Mouse (Mus musculus) forebrain, embryonic 14.5 days (tissue): ENCODE results near the gene Grk1. TPM values are rescaled to one million over a fixed set of nuclear protein-coding genes. Genes with fewer than 3 reads are reported as not detected.

ENCODE experiments used
- ATAC-seq: fragments of 200-750 bp; cut with Nextera tagmentation; 2 replicates; pipeline ENCODE4 v1.8.0; 2017; ENCODE audit warnings: mild to moderate bottlenecking, moderate library complexity
- DNase-seq: peaks from one replicate; pipeline ENCODE4 v3.0.0-alpha.2; 2015; ENCODE audit warnings: low spot score
- H3K27ac ChIP-seq: fragments of 300-500 bp; sonication (generic); 2 replicates; pipeline ENCODE4 v1.5.1; 2014; ENCODE audit warnings: low read depth, mild to moderate bottlenecking, control low read depth, low read length, moderate library complexity
- H3K27me3 ChIP-seq: fragments of 300-500 bp; sonication (generic); replicated peaks from 2 replicates; pipeline ENCODE4 v1.6.1; 2014; ENCODE audit warnings: low read length, control low read depth, mixed read lengths; ENCODE audit not compliant: control insufficient read depth, insufficient read depth
- H3K36me3 ChIP-seq: fragments of 300-500 bp; sonication (generic); 2 replicates; pipeline ENCODE4 v1.6.1; 2014; ENCODE audit warnings: low read length, control low read depth; ENCODE audit not compliant: control insufficient read depth, insufficient read depth
- H3K4me1 ChIP-seq: fragments of 300-500 bp; sonication (generic); 2 replicates; pipeline ENCODE4 v1.6.1; 2014; ENCODE audit warnings: antibody characterized with exemption, low read length, control low read depth; ENCODE audit not compliant: control insufficient read depth, insufficient read depth
- H3K4me2 ChIP-seq: fragments of 300-500 bp; sonication (generic); 2 replicates; pipeline ENCODE4 v1.6.1; 2014; ENCODE audit warnings: mild to moderate bottlenecking, control low read depth, low read length
- H3K4me3 ChIP-seq: fragments of 300-500 bp; sonication (generic); 2 replicates; pipeline ENCODE4 v1.5.1; 2014; ENCODE audit warnings: low read depth, low read length, control low read depth
- H3K9ac ChIP-seq: fragments of 300-500 bp; sonication (generic); 2 replicates; pipeline ENCODE4 v1.6.1; 2014; ENCODE audit warnings: mild to moderate bottlenecking, low read length, control low read depth, moderate library complexity
- H3K9me3 ChIP-seq: fragments of 300-500 bp; sonication (generic); replicated peaks from 2 replicates; pipeline ENCODE4 v1.6.1; 2016; ENCODE audit warnings: low read length, control low read depth, mixed read lengths; ENCODE audit not compliant: control insufficient read depth
- WGBS: fragments of 180-500 bp; shearing (Covaris S2); extraction: QIAGEN DNeasy Blood & Tissue Kit; methylation state at CpG from one replicate; pipeline ENCODE4 v1.1.7; 2014; 5-methylcytosine and 5-hydroxymethylcytosine counted together
- polyA plus RNA-seq: library from polyadenylated mRNA; unstranded; fragments of >200 nt; fragmentation: Nextera tagmentation; extraction: Ambion mirVana; gene quantifications from 2 replicates; pipeline ENCODE4 v1.2.1, GENCODE M21; 2014

The Grk1 gene
- polyA plus RNA-seq, 1 experiment from 2014 or later = 0.04 TPM

DNA sequence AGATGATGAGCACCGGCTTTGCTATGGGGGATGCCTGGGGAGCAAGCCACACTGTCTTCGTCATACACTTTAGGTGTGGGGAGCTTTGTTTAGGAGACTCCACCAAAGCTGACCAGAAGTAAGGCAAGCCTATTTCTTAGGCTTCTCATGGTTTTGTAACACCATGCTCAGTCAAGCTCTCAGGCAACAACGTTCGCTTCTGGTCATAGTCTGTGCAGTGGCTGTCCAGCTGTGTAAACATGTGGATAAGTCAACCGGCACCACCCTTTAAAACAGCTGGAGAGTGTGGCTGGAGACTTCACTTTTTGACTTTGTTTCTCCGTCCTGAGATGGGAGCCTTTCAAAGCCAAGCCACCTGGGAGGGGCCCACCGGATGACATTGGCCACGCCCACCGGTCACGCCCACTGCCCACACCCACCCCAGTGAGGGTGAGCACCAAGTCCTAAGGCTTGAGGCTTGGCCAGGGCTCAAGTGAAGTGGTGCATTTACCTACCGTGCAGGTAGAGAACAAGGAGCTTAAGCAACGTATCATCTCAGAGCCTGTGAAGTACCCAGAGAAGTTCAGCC is 9.0 kb downstream of the Grk1 start:
- Histone ChIP-seq H3K4me1 (no peaks in the 10 kb centered on the region), H3K9ac (no peak overlapping the region), H3K4me3 (no peak overlapping the region), H3K36me3 (no peaks in the 10 kb centered on the region), H3K9me3 (no peaks in the 10 kb centered on the region), H3K27ac (no peak overlapping the region), H3K4me2 (no peak overlapping the region), H3K27me3 (no peaks in the 10 kb centered on the region)
- 56% methylated on average over 12 of the region's 12 CpGs for WGBS
- no peak for ATAC-seq
- no peak for DNase-seq

DNA sequence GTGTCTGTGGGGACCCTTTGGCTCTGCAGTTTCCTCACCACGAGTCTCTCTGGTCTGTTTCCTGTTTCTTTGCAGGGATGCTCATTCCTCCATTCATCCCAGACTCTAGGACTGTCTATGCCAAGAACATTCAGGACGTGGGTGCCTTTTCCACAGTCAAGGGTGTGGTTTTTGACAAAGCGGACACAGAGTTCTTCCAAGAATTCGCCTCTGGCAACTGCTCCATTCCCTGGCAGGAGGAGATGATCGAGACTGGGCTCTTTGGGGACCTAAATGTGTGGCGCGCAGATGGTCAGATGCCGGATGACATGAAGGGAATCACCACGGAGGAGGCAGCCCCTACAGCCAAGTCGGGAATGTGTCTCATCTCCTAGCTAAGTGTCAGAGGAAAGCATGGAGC is 11.0 kb downstream of the Grk1 start:
- H3K4me2 ChIP-seq = no peak overlapping the region
- H3K9me3 ChIP-seq = no peaks in the 10 kb centered on the region
- H3K9ac ChIP-seq = no peak overlapping the region
- no peak overlapping the region for H3K4me3 ChIP-seq
- H3K27ac ChIP-seq = no peak overlapping the region
- H3K4me1 ChIP-seq = no peaks in the 10 kb centered on the region
- no peaks in the 10 kb centered on the region for H3K36me3 ChIP-seq
- no peak for ATAC-seq
- no peaks in the 10 kb centered on the region for H3K27me3 ChIP-seq
- 82% methylated on average over 10 of the region's 10 CpGs for WGBS
- no peak for DNase-seq

DNA sequence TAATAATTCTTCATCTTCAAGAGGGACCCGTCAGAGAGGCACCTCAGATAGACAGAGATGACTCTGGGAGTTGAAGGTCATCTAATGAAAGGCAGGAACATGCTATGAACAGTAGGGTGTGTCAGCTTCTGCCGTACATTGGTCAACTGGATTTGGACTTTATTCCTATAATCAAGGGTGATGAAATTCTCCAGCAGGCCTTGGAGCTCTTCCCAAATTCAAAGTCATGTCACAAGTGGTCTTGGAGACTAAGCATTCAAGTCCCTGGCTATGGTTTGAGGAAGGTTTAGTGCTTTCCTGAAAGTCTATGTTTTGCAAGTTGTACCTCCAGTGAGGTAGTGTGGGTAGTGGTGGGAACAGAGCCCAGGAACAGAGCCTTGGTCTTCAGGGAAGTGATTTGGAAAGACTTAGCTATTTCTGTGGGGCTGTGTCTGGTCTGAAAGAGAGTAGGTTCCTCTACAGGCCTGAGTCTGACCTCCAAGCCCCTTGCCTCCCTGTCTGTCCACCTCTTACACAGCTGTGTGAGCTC is 14.3 kb downstream of the Grk1 start:
- WGBS = 81% methylated on average over 2 of the region's 2 CpGs
- Histone ChIP-seq H3K9me3 (no peaks in the 10 kb centered on the region), H3K9ac (no peak overlapping the region), H3K36me3 (no peaks in the 10 kb centered on the region), H3K4me1 (no peaks in the 10 kb centered on the region), H3K4me3 (no peak overlapping the region), H3K4me2 (no peak overlapping the region), H3K27me3 (no peaks in the 10 kb centered on the region), H3K27ac (no peak overlapping the region)
- DNase-seq = no peak
- ATAC-seq = no peak

DNA sequence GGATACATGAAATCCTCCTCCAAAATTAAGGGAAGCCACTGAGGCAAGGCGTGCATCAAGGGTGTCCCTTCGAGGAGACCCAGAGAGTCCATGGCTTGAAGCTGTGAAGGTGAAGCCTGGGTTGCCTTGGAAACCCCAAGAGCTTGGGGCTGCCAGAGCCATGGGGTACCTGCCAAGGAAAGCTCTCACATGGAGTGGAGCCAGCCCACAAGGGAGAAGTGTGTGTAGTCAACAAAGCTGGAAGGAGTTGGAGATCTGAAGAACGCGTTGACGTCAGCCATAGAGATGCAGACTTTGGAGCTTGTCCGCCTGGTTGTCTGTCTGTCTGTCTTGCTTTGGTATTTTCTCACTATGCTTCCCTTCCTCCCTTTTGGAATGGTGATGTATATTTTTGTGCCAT is 16.1 kb downstream of the Grk1 start:
- no peak overlapping the region for H3K4me3 ChIP-seq
- no peak overlapping the region for H3K27ac ChIP-seq
- H3K36me3 ChIP-seq = no peaks in the 10 kb centered on the region
- WGBS = 94% methylated on average over 6 of the region's 6 CpGs
- no peak overlapping the region for H3K4me2 ChIP-seq
- H3K9ac ChIP-seq = no peak overlapping the region
- H3K27me3 ChIP-seq = no peaks in the 10 kb centered on the region
- ATAC-seq (no peak), DNase-seq (no peak)
- H3K9me3 ChIP-seq = no peaks in the 10 kb centered on the region
- no peaks in the 10 kb centered on the region for H3K4me1 ChIP-seq

DNA sequence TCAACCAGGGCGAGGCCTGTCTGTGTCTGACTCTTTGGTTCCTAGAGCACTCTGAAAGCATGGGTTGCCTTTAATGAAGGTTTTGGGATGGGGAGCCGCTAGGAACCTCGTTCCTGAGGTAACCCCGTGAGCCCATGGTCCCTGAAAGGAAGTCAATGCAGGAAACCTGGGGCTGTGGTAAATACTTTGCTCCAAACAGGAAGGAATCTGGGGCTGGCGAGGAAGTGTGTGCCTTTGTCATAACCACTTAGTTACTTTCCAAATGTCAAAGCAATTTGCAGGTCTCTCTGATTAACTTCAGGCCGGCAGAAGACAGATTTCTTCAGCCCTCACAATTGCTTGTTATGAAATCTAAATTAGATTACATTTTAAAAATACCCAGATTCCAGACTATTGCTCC is 22.5 kb downstream of the Grk1 start:
- Histone ChIP-seq H3K36me3 (no peaks in the 10 kb centered on the region), H3K27ac (no peak overlapping the region), H3K27me3 (no peaks in the 10 kb centered on the region), H3K4me2 (no peak overlapping the region), H3K9ac (no peak overlapping the region), H3K4me1 (no peaks in the 10 kb centered on the region), H3K4me3 (no peak overlapping the region), H3K9me3 (no peaks in the 10 kb centered on the region)
- no peak for ATAC-seq
- DNase-seq = no peak
- 75% methylated on average over 6 of the region's 6 CpGs for WGBS

DNA sequence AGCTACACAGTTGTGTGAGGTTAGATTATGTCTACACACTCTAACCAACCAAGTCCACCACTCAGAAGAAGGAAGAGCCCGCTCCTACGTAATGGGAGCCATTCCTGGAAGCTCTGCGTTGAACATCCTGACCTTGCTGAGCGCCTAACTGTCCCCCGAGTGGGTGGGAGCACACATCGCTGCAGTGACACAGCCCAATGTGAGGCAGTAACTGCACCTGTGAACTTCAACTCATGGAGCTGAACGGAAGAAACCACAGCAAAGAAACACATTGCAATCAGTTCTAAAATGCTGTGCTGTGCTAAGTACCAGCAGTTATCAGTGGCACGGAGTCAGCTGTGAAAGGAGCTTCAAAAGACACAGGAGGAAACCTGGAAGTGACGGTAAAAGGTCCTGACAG is 23.3 kb downstream of the Grk1 start:
- no peaks in the 10 kb centered on the region for H3K4me1 ChIP-seq
- H3K27me3 ChIP-seq = no peaks in the 10 kb centered on the region
- no peak overlapping the region for H3K9ac ChIP-seq
- no peak for DNase-seq
- H3K9me3 ChIP-seq = no peaks in the 10 kb centered on the region
- 87% methylated on average over 9 of the region's 9 CpGs for WGBS
- no peak overlapping the region for H3K4me2 ChIP-seq
- H3K4me3 ChIP-seq = no peak overlapping the region
- no peak for ATAC-seq
- no peak overlapping the region for H3K27ac ChIP-seq
- no peaks in the 10 kb centered on the region for H3K36me3 ChIP-seq

DNA sequence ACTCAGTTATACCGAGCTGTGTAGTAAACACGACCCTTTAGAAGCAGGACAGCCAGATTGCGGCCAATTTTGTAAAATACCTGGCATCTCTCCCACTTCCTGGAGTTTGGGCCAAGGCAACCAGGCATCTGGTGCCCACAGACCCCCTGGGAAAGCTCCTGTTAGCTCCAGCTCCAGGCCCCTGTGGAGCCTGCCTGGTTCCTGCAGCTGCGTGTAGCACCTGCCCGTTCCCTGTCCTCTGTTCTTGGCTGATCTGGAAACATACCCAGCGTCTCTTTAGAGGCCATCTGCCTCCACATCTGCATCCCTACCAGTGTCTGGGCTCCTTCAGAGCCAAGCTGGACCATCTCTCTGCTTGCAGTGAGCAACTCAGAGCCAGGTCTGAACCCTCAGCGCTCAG is 25.5 kb downstream of the Grk1 start:
- Histone ChIP-seq H3K9me3 (no peaks in the 10 kb centered on the region), H3K4me3 (no peak overlapping the region), H3K9ac (no peak overlapping the region), H3K4me1 (no peaks in the 10 kb centered on the region), H3K27ac (no peak overlapping the region), H3K4me2 (no peak overlapping the region), H3K36me3 (no peaks in the 10 kb centered on the region), H3K27me3 (peaks cover 8% of the 10 kb centered on the region; the same call in 1 of the 2 replicates)
- 76% methylated on average over 7 of the region's 7 CpGs for WGBS
- DNase-seq (no peak), ATAC-seq (no peak)

DNA sequence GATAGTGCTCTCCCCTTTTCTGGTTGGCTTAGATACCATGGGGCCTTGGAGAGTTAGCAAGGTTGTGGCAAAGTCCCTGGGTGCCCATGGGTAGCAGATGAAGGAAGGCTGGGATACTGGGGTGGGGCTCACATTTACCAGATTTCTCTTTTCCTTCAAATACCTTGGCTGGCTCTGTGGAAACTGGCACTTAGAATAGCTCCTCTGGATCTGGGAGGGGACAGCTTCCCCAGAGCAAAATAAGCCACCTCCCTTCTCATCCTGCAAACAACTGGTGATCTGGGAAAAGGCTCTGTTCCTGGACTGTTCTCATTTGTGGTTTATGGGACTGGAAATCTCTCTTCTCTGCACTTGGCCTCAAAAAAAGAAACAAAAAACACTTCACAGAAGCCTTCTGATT is 26.0 kb downstream of the Grk1 start:
- ATAC-seq (no peak), DNase-seq (no peak)
- Histone ChIP-seq H3K4me3 (no peak overlapping the region), H3K36me3 (no peaks in the 10 kb centered on the region), H3K27me3 (peaks cover 10% of the 10 kb centered on the region; the same call in 1 of the 2 replicates), H3K4me2 (no peak overlapping the region), H3K9ac (no peak overlapping the region), H3K27ac (no peak overlapping the region), H3K9me3 (no peaks in the 10 kb centered on the region), H3K4me1 (no peaks in the 10 kb centered on the region)

DNA sequence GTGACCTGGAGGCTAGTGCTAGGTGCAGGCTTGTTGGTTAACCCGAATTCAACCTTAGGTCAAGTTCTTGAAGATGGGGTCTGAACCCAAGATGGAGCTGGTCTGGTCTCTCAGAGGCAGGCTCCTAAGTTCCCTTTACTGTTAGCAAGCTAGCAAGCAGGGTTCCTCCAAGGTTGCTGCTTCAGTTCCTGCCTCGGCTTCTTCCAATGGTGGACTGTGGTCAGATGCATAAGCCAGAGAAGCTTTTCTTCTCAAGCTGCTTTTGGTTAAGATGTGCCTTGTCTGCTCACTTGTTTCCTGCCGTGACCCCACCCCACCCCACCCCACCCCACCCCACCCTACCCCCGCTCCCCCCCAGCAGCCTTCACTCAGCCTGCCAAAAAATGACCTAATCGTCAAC is 28.2 kb downstream of the Grk1 start:
- ATAC-seq = no peak
- no peak overlapping the region for H3K4me2 ChIP-seq
- no peak overlapping the region for H3K4me3 ChIP-seq
- no peaks in the 10 kb centered on the region for H3K4me1 ChIP-seq
- H3K9me3 ChIP-seq = no peaks in the 10 kb centered on the region
- H3K27me3 ChIP-seq = peaks cover 10% of the 10 kb centered on the region; the same call in 1 of the 2 replicates
- no peak overlapping the region for H3K9ac ChIP-seq
- DNase-seq = no peak
- H3K27ac ChIP-seq = no peak overlapping the region
- 78% methylated on average over 5 of the region's 5 CpGs for WGBS
- no peaks in the 10 kb centered on the region for H3K36me3 ChIP-seq
